Mouse (Mus musculus): ENCODE measurements around the gene Fbxw8.

DNA sequence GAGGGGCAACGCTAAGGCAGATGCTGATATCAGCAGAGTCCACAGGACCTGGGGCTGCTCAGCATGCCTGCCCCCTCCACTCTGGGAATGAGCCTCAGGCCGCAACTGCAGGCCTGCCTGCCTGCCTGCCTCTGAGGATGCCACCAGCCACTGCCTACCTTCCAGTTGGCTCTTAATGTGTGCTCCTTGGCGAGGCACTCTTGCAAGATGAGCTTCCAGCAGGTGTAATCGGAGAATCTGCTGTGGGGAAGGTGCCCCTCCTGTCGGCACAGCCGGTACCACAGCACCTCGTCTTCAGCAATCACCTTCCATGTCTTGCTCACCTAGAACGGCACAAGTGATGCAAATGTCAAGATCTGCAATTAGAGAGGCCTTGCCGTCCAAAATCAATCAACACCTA lies 26.6 kb downstream of the Fbxw8 start:
- TF ChIP-seq CTCF (conservative IDR thresholded peaks at IDR 0.05; ENCODE audit: low read length) (no peak), NANOG (IDR thresholded peaks at IDR 0.05; ENCODE audit: borderline replicate concordance, low read length) (no peak), POU5F1 (IDR thresholded peaks at IDR 0.05; ENCODE audit: borderline replicate concordance, low read length) (no peak)

All from E14TG2a.4 (cell line).